Mouse (Mus musculus): ENCODE measurements around the gene Itfg2. TPM values are rescaled to one million over a fixed set of nuclear protein-coding genes. Genes with fewer than 3 reads are reported as not detected.

Itfg2 gene
- polyA plus RNA-seq (2015; fragmentation: Nextera tagmentation; extraction: Ambion mirVana): 20.2 and 23.0 TPM in 2 replicates

- DNase-seq (ENCODE audit: low spot score): peak; percentile 97
These were observed at the start of gene Itfg2 for GRCm38 (mm10) chr6:128424269-128425019. Gene Itfg2 (minus strand): TSS chr6:128424931.

GRCm38 (mm10) chr6:128474112-128474511 is 49.4 kb upstream of the Itfg2 start:
- DNase-seq (ENCODE audit: low spot score): no peak

GRCm38 (mm10) chr6:128469451-128469850 is 44.7 kb upstream of the Itfg2 start:
- peak; percentile 2 for DNase-seq (ENCODE audit: low spot score)

GRCm38 (mm10) chr6:128467298-128467697 is 42.6 kb upstream of the Itfg2 start:
- peak; percentile 6 for DNase-seq (ENCODE audit: low spot score)

GRCm38 (mm10) chr6:128466563-128466962 is 41.8 kb upstream of the Itfg2 start:
- DNase-seq (ENCODE audit: low spot score): no peak

- no peak for DNase-seq (ENCODE audit: low spot score)
These were observed 41.3 kb upstream of the Itfg2 start for GRCm38 (mm10) chr6:128466043-128466442.

GRCm38 (mm10) chr6:128464996-128465395 is 40.3 kb upstream of the Itfg2 start:
- DNase-seq (ENCODE audit: low spot score): no peak

GRCm38 (mm10) chr6:128461606-128462005 is 36.9 kb upstream of the Itfg2 start:
- no peak for DNase-seq (ENCODE audit: low spot score)

GRCm38 (mm10) chr6:128460729-128461503 is 36.2 kb upstream of the Itfg2 start:
- no peak for DNase-seq (ENCODE audit: low spot score)

- DNase-seq (ENCODE audit: low spot score): no peak
These were observed 35.6 kb upstream of the Itfg2 start for GRCm38 (mm10) chr6:128460321-128460720.

GRCm38 (mm10) chr6:128457186-128457585 is 32.5 kb upstream of the Itfg2 start:
- no peak for DNase-seq (ENCODE audit: low spot score)

GRCm38 (mm10) chr6:128455835-128456605 is 31.3 kb upstream of the Itfg2 start:
- no peak for DNase-seq (ENCODE audit: low spot score)

- DNase-seq (ENCODE audit: low spot score): no peak
These were observed 22.3 kb upstream of the Itfg2 start for GRCm38 (mm10) chr6:128447063-128447462.

GRCm38 (mm10) chr6:128445761-128446535 is 21.2 kb upstream of the Itfg2 start:
- DNase-seq (ENCODE audit: low spot score): peak; percentile 54

- DNase-seq (ENCODE audit: low spot score): no peak
These were observed 15.5 kb upstream of the Itfg2 start for GRCm38 (mm10) chr6:128440238-128440637.

GRCm38 (mm10) chr6:128438871-128439341 is 14.2 kb upstream of the Itfg2 start:
- no peak for DNase-seq (ENCODE audit: low spot score)

- DNase-seq (ENCODE audit: low spot score): peak; percentile 91
These were observed 13.7 kb upstream of the Itfg2 start, which contains the start of gene Fkbp4 for GRCm38 (mm10) chr6:128438317-128438870. Gene Fkbp4 (minus strand): TSS chr6:128438677.

- peak; percentile 66 for DNase-seq (ENCODE audit: low spot score)
These were observed 13.1 kb upstream of the Itfg2 start for GRCm38 (mm10) chr6:128437731-128438316.

- no peak for DNase-seq (ENCODE audit: low spot score)
These were observed 12.6 kb upstream of the Itfg2 start for GRCm38 (mm10) chr6:128437288-128437687.

Data from thymus, postnatal 0 days (tissue).